Mouse (Mus musculus) neural tube, embryonic 13.5 days (tissue): ENCODE measurements around the gene Mindy4. TPM values are rescaled to one million over a fixed set of nuclear protein-coding genes. Genes with fewer than 3 reads are reported as not detected.
"Not testable (repeated sequence)": the region's sequence is repeated elsewhere in the genome, so short reads cannot be mapped to it uniquely, and the experiment has no call there.

Experiments
- ATAC-seq: fragments of 200-750 bp; cut with Nextera tagmentation; 2 replicates; pipeline ENCODE4 v1.8.0; 2017; ENCODE audit warnings: low read depth, mild to moderate bottlenecking, moderate TSS enrichment, moderate library complexity
- H3K27ac ChIP-seq: fragments of 300-500 bp; sonication (generic); replicated peaks from 2 replicates; pipeline ENCODE4 v1.5.1; 2015; ENCODE audit warnings: moderate library complexity, mild to moderate bottlenecking, inconsistent platforms
- H3K27me3 ChIP-seq: fragments of 300-500 bp; sonication (generic); 2 replicates; pipeline ENCODE4 v1.6.1; 2015; ENCODE audit warnings: mild to moderate bottlenecking, inconsistent platforms
- H3K36me3 ChIP-seq: fragments of 300-500 bp; sonication (generic); 2 replicates; pipeline ENCODE4 v1.6.1; 2015; ENCODE audit warnings: mild to moderate bottlenecking, inconsistent platforms
- H3K4me1 ChIP-seq: fragments of 300-500 bp; sonication (generic); replicated peaks from 2 replicates; pipeline ENCODE4 v1.6.1; 2015; ENCODE audit warnings: inconsistent platforms
- H3K4me2 ChIP-seq: fragments of 300-500 bp; sonication (generic); 2 replicates; pipeline ENCODE4 v1.6.1; 2015; ENCODE audit warnings: inconsistent platforms, mild to moderate bottlenecking, moderate library complexity
- H3K4me3 ChIP-seq: fragments of 300-500 bp; sonication (generic); 2 replicates; pipeline ENCODE4 v1.5.1; 2015; ENCODE audit warnings: mild to moderate bottlenecking, inconsistent platforms
- H3K9ac ChIP-seq: fragments of 300-500 bp; sonication (generic); 2 replicates; pipeline ENCODE4 v1.6.1; 2015; ENCODE audit warnings: moderate library complexity, mild to moderate bottlenecking, inconsistent platforms
- H3K9me3 ChIP-seq: fragments of 300-500 bp; sonication (generic); 2 replicates; pipeline ENCODE4 v1.6.1; 2016; ENCODE audit warnings: inconsistent platforms
- WGBS: fragments of 180-500 bp; shearing (Covaris S2); methylation state at CpG from one replicate; pipeline ENCODE4 v1.1.7; 2015; 5-methylcytosine and 5-hydroxymethylcytosine counted together
- polyA plus RNA-seq: library from polyadenylated mRNA; unstranded; fragments of >200 nt; fragmentation: Nextera tagmentation; extraction: Ambion mirVana; gene quantifications from 2 replicates; pipeline ENCODE4 v1.2.1, GENCODE M21; 2015

Gene Mindy4
- polyA plus RNA-seq, 1 experiment from 2014 or later: 9.9 TPM

DNA sequence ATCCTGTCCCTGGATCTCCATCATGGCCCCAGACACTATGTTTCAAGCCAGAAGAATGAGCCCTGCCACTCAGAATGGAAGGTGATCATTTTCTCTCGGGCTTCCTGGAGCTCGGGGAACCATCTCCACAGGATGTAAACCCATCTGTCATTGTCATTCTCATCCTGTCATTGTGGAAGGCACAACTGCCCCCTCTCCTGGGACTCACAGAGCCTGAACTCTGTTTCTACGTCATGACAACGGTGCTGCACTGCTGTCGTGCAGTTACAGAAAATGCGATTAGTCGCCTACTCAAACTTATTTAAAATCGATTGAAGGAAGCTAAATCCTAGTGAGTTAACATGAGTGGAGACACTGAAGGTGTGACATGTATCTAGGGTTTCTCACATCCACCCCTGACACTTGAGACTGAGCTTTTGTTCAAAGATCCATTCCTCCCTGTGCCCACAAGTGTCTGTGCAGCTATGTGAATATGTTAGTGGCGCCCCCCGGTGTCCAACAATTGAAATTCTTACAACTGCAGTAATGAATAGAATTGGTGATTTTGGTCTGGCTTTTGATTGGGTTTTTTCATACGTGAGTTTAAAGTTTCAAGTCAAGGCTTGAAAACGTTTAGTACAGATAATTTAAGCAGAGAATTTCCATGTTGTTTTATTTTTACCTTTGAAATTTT is 26.0 kb upstream of the Mindy4 start:
- 37% methylated on average over 12 of the region's 12 CpGs for WGBS
- Histone ChIP-seq H3K9me3 (no peaks in the 10 kb centered on the region), H3K27ac (no peak overlapping the region), H3K36me3 (no peaks in the 10 kb centered on the region), H3K9ac (no peak overlapping the region), H3K27me3 (peaks cover 44% of the 10 kb centered on the region), H3K4me1 (no peaks in the 10 kb centered on the region), H3K4me3 (no peak overlapping the region), H3K4me2 (no peak overlapping the region)
- no peak for ATAC-seq

DNA sequence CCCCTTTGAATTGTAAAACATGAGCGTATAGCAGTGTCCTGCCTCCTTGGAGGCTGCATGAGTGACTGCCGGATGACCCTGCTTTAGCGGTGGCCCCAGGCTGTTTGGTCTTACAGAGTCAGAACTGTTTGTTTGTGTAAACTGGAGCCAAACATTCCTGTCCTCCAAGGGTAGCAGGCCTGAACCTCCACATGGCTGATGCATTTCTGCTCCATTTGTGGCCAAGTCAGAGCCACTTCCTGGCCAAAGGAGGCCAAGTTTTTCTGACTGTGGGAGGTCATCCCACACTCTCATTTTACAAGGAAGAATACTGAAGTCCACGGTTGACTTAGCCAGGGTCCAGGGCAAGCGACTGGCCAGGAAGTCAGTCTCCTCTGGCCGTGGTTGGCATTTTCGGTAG is 23.6 kb upstream of the Mindy4 start:
- 82% methylated on average over 7 of the region's 7 CpGs for WGBS
- peaks cover 22% of the 10 kb centered on the region for H3K27me3 ChIP-seq
- no peaks in the 10 kb centered on the region for H3K9me3 ChIP-seq
- no peak overlapping the region for H3K4me3 ChIP-seq
- no peaks in the 10 kb centered on the region for H3K36me3 ChIP-seq
- H3K4me2 ChIP-seq: no peak overlapping the region
- no peak overlapping the region for H3K9ac ChIP-seq
- no peaks in the 10 kb centered on the region for H3K4me1 ChIP-seq
- H3K27ac ChIP-seq: no peak overlapping the region
- no peak for ATAC-seq

- H3K9me3 ChIP-seq: no peaks in the 10 kb centered on the region
- H3K4me2 ChIP-seq: no peak overlapping the region
- no peak for ATAC-seq
- no peaks in the 10 kb centered on the region for H3K36me3 ChIP-seq
- no peaks in the 10 kb centered on the region for H3K27me3 ChIP-seq
- H3K4me3 ChIP-seq: no peak overlapping the region
- no peaks in the 10 kb centered on the region for H3K4me1 ChIP-seq
- H3K27ac ChIP-seq: no peak overlapping the region
- WGBS: 87% methylated on average over 1 of the region's 1 CpGs
- H3K9ac ChIP-seq: no peak overlapping the region
Measured at GRCm38 (mm10) chr6:55182655-55183430, 20.3 kb upstream of the Mindy4 start.

DNA sequence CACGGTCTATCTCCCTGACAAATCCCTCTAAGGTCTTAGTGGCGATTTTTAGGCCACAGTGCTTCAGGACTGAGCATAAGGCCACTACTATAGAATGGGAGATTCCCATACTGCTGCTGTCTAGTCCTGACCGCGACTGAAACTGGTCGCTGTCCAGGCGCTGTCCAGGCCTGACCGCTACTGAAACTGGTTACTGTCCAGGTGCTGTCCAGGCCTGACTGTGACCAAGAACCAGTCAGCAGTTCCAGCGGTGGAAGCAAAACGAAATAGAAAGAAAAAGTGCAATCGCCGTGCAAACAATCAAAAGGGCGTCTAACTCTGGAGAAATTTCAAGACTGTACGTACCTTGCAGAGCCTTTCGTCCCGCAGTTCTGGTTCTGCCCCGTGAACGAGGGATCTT is 15.4 kb upstream of the Mindy4 start:
- not testable (repeated sequence) for H3K4me2 ChIP-seq, ATAC-seq, H3K27ac ChIP-seq, H3K9ac ChIP-seq, H3K27me3 ChIP-seq, H3K36me3 ChIP-seq, H3K4me1 ChIP-seq, H3K9me3 ChIP-seq, H3K4me3 ChIP-seq
- 94% methylated on average over 17 of the region's 17 CpGs for WGBS

DNA sequence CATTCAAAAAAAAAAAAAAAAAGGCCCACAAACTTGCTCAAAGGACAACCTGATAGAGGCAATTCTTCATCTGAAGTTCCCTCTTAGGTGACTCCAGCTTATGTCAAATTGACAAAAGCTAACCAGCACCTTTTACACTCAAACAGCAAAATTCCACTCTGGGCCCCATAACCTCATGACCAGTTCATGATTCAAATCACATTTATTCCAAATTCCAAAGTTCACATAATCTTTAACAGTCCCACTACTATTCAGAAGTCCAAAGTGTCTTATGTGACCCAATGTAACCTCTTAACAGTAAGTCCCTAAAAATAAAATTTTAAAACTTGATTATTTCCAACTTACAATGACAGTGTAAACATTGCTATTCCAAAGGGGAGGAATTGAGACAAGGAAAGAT is 13.8 kb upstream of the Mindy4 start:
- Histone ChIP-seq H3K4me1 (no peaks in the 10 kb centered on the region), H3K27ac (no peak overlapping the region), H3K36me3 (no peaks in the 10 kb centered on the region), H3K27me3 (no peaks in the 10 kb centered on the region), H3K4me3 (no peak overlapping the region), H3K4me2 (no peak overlapping the region), H3K9ac (no peak overlapping the region), H3K9me3 (no peaks in the 10 kb centered on the region)
- ATAC-seq: no peak

- no peak overlapping the region for H3K4me2 ChIP-seq
- H3K36me3 ChIP-seq: no peaks in the 10 kb centered on the region
- H3K4me1 ChIP-seq: no peaks in the 10 kb centered on the region
- 74% methylated on average over 4 of the region's 4 CpGs for WGBS
- no peak overlapping the region for H3K9ac ChIP-seq
- no peaks in the 10 kb centered on the region for H3K27me3 ChIP-seq
- no peak overlapping the region for H3K27ac ChIP-seq
- H3K9me3 ChIP-seq: no peaks in the 10 kb centered on the region
- no peak overlapping the region for H3K4me3 ChIP-seq
- ATAC-seq: no peak
Measured at GRCm38 (mm10) chr6:55191537-55191936, 11.6 kb upstream of the Mindy4 start.

GRCm38 (mm10) chr6:55193171-55193570 is 10.0 kb upstream of the Mindy4 start:
- Histone ChIP-seq H3K4me3 (no peak overlapping the region), H3K27ac (no peak overlapping the region), H3K4me1 (no peaks in the 10 kb centered on the region), H3K9me3 (no peaks in the 10 kb centered on the region), H3K36me3 (no peaks in the 10 kb centered on the region), H3K27me3 (no peaks in the 10 kb centered on the region), H3K4me2 (no peak overlapping the region), H3K9ac (no peak overlapping the region)
- 98% methylated on average over 3 of the region's 3 CpGs for WGBS
- no peak for ATAC-seq

DNA sequence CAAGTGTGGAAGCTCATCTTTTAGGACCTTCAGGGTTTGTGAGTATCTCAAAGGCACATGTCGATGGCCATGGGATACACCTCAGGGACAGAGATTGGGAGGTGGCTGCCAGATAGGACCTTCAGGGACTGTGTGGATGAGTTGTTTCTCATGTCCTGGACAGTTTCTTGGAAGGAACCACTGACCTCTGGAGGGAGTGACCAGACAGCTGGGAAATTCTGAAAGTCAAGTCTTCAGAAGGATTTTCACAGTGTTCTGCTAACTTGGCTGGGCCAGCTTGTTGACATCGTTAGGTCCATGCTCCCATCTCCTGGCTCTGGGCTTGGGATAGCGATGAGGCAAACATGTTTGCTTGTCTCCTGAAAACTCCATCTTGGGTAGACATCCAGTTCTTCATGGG is 4.1 kb upstream of the Mindy4 start:
- H3K27me3 ChIP-seq: no peaks in the 10 kb centered on the region
- no peak overlapping the region for H3K9ac ChIP-seq
- no peak for ATAC-seq
- no peaks in the 10 kb centered on the region for H3K36me3 ChIP-seq
- H3K27ac ChIP-seq: no peak overlapping the region
- no peak overlapping the region for H3K4me3 ChIP-seq
- H3K9me3 ChIP-seq: no peaks in the 10 kb centered on the region
- no peak overlapping the region for H3K4me2 ChIP-seq
- H3K4me1 ChIP-seq: peaks cover 10% of the 10 kb centered on the region
- 97% methylated on average over 3 of the region's 3 CpGs for WGBS

GRCm38 (mm10) chr6:55203931-55204330 is 748 bp downstream of the Mindy4 start:
- Histone ChIP-seq H3K27me3 (no peaks in the 10 kb centered on the region), H3K9me3 (no peaks in the 10 kb centered on the region), H3K27ac (peak overlapping the region; percentile 83), H3K4me3 (peak overlapping the region; percentile 50), H3K36me3 (no peaks in the 10 kb centered on the region), H3K9ac (peak overlapping the region; percentile 68), H3K4me2 (peak overlapping the region; percentile 64), H3K4me1 (peaks cover 21% of the 10 kb centered on the region)
- WGBS: 83% methylated on average over 3 of the region's 3 CpGs
- ATAC-seq: peak; percentile 49

GRCm38 (mm10) chr6:55207786-55208185 is 4.6 kb downstream of the Mindy4 start:
- Histone ChIP-seq H3K4me1 (peaks cover 22% of the 10 kb centered on the region), H3K27me3 (no peaks in the 10 kb centered on the region), H3K9me3 (no peaks in the 10 kb centered on the region), H3K27ac (no peak overlapping the region), H3K9ac (no peak overlapping the region), H3K4me3 (no peak overlapping the region), H3K36me3 (0 out of 2 replicates have a peak, but pooled peaks cover 8% of the 10 kb centered on the region), H3K4me2 (no peak overlapping the region)
- WGBS: 92% methylated on average over 8 of the region's 8 CpGs
- no peak for ATAC-seq

- no peak for ATAC-seq
- Histone ChIP-seq H3K4me1 (0 out of 2 replicates have a peak, but pooled peaks cover 4% of the 10 kb centered on the region), H3K9ac (no peak overlapping the region), H3K27ac (no peak overlapping the region), H3K9me3 (no peaks in the 10 kb centered on the region), H3K36me3 (0 out of 2 replicates have a peak, but pooled peaks cover 8% of the 10 kb centered on the region), H3K4me2 (no peak overlapping the region), H3K4me3 (no peak overlapping the region), H3K27me3 (no peaks in the 10 kb centered on the region)
- WGBS: 77% methylated on average over 15 of the region's 15 CpGs
Measured at GRCm38 (mm10) chr6:55210423-55211365, 7.5 kb downstream of the Mindy4 start.

DNA sequence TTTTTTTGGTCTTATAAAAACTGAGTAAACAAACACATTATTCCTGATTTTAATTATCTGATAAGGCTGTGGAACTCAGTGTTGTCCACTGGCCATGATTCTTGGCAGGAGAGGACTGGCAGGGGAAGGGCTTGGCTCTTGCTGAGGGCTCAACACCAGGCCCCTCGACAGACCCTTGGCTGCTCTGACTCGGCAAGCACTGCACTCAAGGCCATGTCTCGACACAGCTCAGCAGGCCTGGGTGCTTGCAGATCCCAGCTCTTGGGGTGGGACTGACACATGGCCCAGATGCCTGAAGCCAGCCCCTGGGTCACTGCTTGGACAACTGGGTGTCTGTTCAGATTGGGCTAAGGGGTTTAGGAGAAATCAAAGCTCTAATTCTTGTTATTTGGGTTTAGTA is 11.4 kb downstream of the Mindy4 start:
- Histone ChIP-seq H3K4me1 (0 out of 2 replicates have a peak, but pooled peaks cover 4% of the 10 kb centered on the region), H3K4me2 (no peak overlapping the region), H3K9me3 (no peaks in the 10 kb centered on the region), H3K27me3 (no peaks in the 10 kb centered on the region), H3K9ac (no peak overlapping the region), H3K4me3 (no peak overlapping the region), H3K27ac (no peak overlapping the region), H3K36me3 (peaks cover 31% of the 10 kb centered on the region)
- WGBS: 77% methylated on average over 3 of the region's 3 CpGs
- ATAC-seq: no peak
